Mouse (Mus musculus) adipocyte (in vitro differentiated cells): ENCODE results near the gene Kdelr2.
A peak's percentile ranks its signal among the peaks of the same experiment; 100 is the strongest.

Experiments used
- DNase-seq: peaks from one replicate; pipeline ENCODE4 v3.0.0-alpha.2; 2016; ENCODE audit warnings: low spot score

Gene Kdelr2

GRCm38 (mm10) chr5:143401556-143401955 is 2.1 kb upstream of the Kdelr2 start:
- DNase-seq = no peak

- peak; percentile 25 for DNase-seq
Measured at GRCm38 (mm10) chr5:143404148-143404930, 701 bp downstream of the Kdelr2 start.

GRCm38 (mm10) chr5:143405200-143405599 is 1.6 kb downstream of the Kdelr2 start:
- DNase-seq = no peak

- DNase-seq = no peak
Measured at GRCm38 (mm10) chr5:143406548-143406947, 2.9 kb downstream of the Kdelr2 start.

- DNase-seq = no peak
Measured at GRCm38 (mm10) chr5:143409239-143409638, 5.6 kb downstream of the Kdelr2 start.

GRCm38 (mm10) chr5:143410841-143411395 is 7.3 kb downstream of the Kdelr2 start:
- peak; percentile 42 for DNase-seq

GRCm38 (mm10) chr5:143421484-143421883 is 17.8 kb downstream of the Kdelr2 start:
- DNase-seq = no peak

GRCm38 (mm10) chr5:143422990-143423389 is 19.4 kb downstream of the Kdelr2 start:
- no peak for DNase-seq

GRCm38 (mm10) chr5:143423899-143424519 is 20.4 kb downstream of the Kdelr2 start:
- DNase-seq = peak; percentile 73

- DNase-seq = peak; percentile 71
Measured at GRCm38 (mm10) chr5:143434421-143434820, 30.8 kb downstream of the Kdelr2 start.

- DNase-seq = no peak
Measured at GRCm38 (mm10) chr5:143441298-143441697, 37.7 kb downstream of the Kdelr2 start.

GRCm38 (mm10) chr5:143441753-143442152 is 38.1 kb downstream of the Kdelr2 start:
- no peak for DNase-seq

GRCm38 (mm10) chr5:143463671-143464070 is 60.0 kb downstream of the Kdelr2 start:
- DNase-seq = no peak

- DNase-seq = peak; percentile 62
Measured at GRCm38 (mm10) chr5:143464100-143464756, 60.6 kb downstream of the Kdelr2 start, which contains the start of gene Daglb. Gene Daglb, plus strand, starts transcription at chr5:143464584.

GRCm38 (mm10) chr5:143464757-143465118 is 61.1 kb downstream of the Kdelr2 start:
- DNase-seq = no peak

- no peak for DNase-seq
Measured at GRCm38 (mm10) chr5:143465156-143466085, 61.8 kb downstream of the Kdelr2 start.

GRCm38 (mm10) chr5:143466891-143467669 is 63.4 kb downstream of the Kdelr2 start:
- no peak for DNase-seq

- DNase-seq = no peak
Measured at GRCm38 (mm10) chr5:143467931-143468330, 64.3 kb downstream of the Kdelr2 start.

GRCm38 (mm10) chr5:143469628-143470027 is 66.0 kb downstream of the Kdelr2 start:
- DNase-seq = no peak

- peak; percentile 70 for DNase-seq
Measured at GRCm38 (mm10) chr5:143470421-143471164, 67.0 kb downstream of the Kdelr2 start.
